Mouse (Mus musculus) neural tube, embryonic 12.5 days (tissue): Measurements from ENCODE around the gene Nfic. TPM values are rescaled to one million over a fixed set of nuclear protein-coding genes. Genes with fewer than 3 reads are reported as not detected.

ENCODE experiments used
- ATAC-seq: fragments of 200-750 bp; cut with Nextera tagmentation; 2 replicates; pipeline ENCODE4 v1.8.0; 2017; ENCODE audit warnings: low read depth, mild to moderate bottlenecking, moderate TSS enrichment, moderate library complexity; ENCODE audit not compliant: low FRiP score
- H3K27ac ChIP-seq: fragments of 300-500 bp; sonication (generic); 2 replicates; pipeline ENCODE4 v1.5.1; 2016
- H3K27me3 ChIP-seq: fragments of 300-500 bp; sonication (generic); replicated peaks from 2 replicates; pipeline ENCODE4 v1.6.1; 2016; ENCODE audit warnings: mild to moderate bottlenecking
- H3K36me3 ChIP-seq: fragments of 300-500 bp; sonication (generic); 2 replicates; pipeline ENCODE4 v1.6.1; 2016; ENCODE audit warnings: mild to moderate bottlenecking
- H3K4me1 ChIP-seq: fragments of 300-500 bp; sonication (generic); 2 replicates; pipeline ENCODE4 v1.6.1; 2016
- H3K4me2 ChIP-seq: fragments of 300-500 bp; sonication (generic); replicated peaks from 2 replicates; pipeline ENCODE4 v1.6.1; 2016; ENCODE audit warnings: mild to moderate bottlenecking
- H3K4me3 ChIP-seq: fragments of 300-500 bp; sonication (generic); 2 replicates; pipeline ENCODE4 v1.5.1; 2016
- H3K9ac ChIP-seq: fragments of 300-500 bp; sonication (generic); 2 replicates; pipeline ENCODE4 v1.6.1; 2016; ENCODE audit warnings: mild to moderate bottlenecking
- H3K9me3 ChIP-seq: fragments of 300-500 bp; sonication (generic); 2 replicates; pipeline ENCODE4 v1.6.1; 2016; ENCODE audit warnings: mild to moderate bottlenecking
- WGBS: fragments of 180-500 bp; shearing (Covaris S2); methylation state at CpG from one replicate; pipeline ENCODE4 v1.1.7; 2016; 5-methylcytosine and 5-hydroxymethylcytosine counted together
- polyA plus RNA-seq: library from polyadenylated mRNA; unstranded; fragments of >200 nt; fragmentation: Nextera tagmentation; extraction: Ambion mirVana; gene quantifications from 2 replicates; pipeline ENCODE4 v1.2.1, GENCODE M21; 2016

The Nfic gene
- polyA plus RNA-seq, 1 experiment from 2014 or later, result 22.2 TPM

DNA sequence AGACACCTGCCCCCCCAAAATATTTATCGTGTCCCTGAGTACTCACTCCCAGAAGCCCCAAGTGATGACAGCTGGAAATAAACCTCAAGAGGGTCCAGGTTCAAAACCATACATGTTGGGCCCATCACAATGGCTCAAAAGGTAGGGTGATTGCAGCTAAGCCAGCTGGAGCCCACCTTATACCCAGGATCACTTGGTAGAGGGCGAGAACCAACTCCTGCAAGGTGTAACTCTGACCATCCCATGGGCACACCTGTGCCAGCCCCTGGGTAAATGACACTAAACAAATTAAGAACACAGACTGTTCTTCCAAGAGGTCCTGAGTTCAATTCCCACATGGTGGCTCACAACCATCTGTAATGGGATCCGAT lies 76.3 kb downstream of the Nfic start:
- no peaks in the 10 kb centered on the region for H3K27me3 ChIP-seq
- H3K36me3 ChIP-seq, result peaks cover 9% of the 10 kb centered on the region
- 57% methylated on average over 3 of the region's 3 CpGs for WGBS
- H3K9ac ChIP-seq, result peak overlapping the region; percentile 49
- H3K4me3 ChIP-seq, result peak overlapping the region; percentile 85
- ATAC-seq, result peak; percentile 9; the same call in 1 of the 2 replicates
- no peaks in the 10 kb centered on the region for H3K9me3 ChIP-seq
- peaks cover 20% of the 10 kb centered on the region for H3K4me1 ChIP-seq
- H3K27ac ChIP-seq, result peak overlapping the region; percentile 53; the same call in 1 of the 2 replicates
- H3K4me2 ChIP-seq, result peak overlapping the region; percentile 84

DNA sequence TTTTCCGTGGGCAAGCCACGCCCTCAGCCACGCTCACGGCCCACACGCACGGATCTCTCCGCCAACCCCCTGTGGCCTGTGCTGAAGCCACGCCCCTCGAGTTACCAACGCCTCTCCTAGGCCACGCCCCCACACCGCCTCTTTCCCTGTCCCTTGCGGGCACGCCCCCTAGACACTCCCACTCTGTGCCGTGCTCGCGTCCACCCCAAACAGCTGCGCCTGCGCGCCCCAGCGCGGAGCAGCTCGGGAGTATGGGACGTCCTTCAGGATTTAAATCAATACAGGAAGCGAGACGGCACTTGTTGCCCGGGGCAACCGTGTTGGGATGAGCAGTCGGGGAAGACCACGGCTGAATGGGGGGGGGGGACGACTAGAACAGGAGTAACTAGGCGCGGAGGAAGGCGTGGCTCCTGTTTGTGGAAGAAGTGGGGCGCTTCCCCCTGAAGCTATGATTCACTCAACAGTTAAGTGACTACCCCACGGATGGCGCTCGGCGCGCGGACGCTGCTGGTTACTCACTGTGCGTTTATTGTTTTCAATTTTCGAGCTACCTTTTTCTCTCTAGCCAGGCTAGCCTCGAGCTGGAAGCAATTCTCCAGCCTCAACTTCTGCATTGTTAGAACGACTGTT lies 76.8 kb downstream of the Nfic start:
- ATAC-seq, result peak; percentile 98
- peak overlapping the region; percentile 84 for H3K4me2 ChIP-seq
- peaks cover 20% of the 10 kb centered on the region for H3K4me1 ChIP-seq
- WGBS, result under 1% methylated on average over 46 of the region's 46 CpGs
- peak overlapping the region; percentile 49 for H3K9ac ChIP-seq
- H3K27ac ChIP-seq, result peak overlapping the region; percentile 53
- H3K36me3 ChIP-seq, result peaks cover 14% of the 10 kb centered on the region
- H3K9me3 ChIP-seq, result no peaks in the 10 kb centered on the region
- H3K4me3 ChIP-seq, result peak overlapping the region; percentile 85
- H3K27me3 ChIP-seq, result no peaks in the 10 kb centered on the region

DNA sequence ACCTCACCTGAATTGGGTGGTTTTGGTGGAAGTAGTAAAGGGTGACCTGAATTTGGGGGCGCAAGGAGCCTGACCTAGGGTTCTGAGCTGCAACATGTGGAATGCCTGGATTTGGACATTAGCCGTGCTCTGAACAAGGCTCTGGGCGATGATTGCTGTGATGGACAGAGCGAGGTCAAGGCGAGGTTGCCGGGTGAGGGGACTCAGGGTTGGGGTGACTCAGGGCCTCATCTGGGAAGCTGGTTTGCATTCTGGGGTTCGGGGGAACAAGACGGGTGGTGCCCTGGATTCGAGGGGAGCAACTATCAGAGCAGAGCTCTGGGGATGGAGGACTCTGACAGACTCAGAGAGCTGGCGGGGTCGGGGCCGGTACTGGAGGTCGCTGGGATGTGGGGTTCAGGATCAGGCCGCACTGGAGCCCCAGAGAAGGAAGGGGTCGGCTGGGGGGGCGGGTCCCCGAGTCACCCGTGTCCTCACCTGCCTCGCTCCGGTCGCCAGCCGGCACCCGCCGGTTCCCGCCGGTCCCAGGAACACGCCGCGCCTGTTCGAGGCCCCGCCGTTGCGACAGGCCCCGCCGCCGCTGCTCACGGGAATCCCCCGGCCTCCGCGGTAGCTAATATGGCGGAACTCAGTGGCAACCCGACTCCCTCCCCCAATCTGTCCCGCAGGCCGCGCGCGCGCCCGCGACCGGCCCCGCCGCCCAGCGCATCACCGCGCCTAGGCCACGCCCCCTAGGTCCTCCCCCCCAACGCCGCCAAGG lies 77.5 kb downstream of the Nfic start, which contains the start of gene Fzr1:
Fzr1 (minus strand) TSS at position 724 of the 760 bp plus-strand sequence.
- Histone ChIP-seq H3K9ac (peak within 1 kb of the TSS; percentile 92), H3K9me3 (no peaks in the 10 kb centered on the region), H3K4me1 (peaks cover 20% of the 10 kb centered on the region), H3K36me3 (peaks cover 21% of the 10 kb centered on the region), H3K4me3 (peak within 1 kb of the TSS; percentile 85), H3K27me3 (0 out of 2 replicates have a peak, but pooled peaks cover 3% of the 10 kb centered on the region), H3K4me2 (peak within 1 kb of the TSS; percentile 84), H3K27ac (peak within 1 kb of the TSS; percentile 53)
- ATAC-seq, result peak; percentile 69
- 2% methylated on average over 49 of the region's 59 CpGs for WGBS

DNA sequence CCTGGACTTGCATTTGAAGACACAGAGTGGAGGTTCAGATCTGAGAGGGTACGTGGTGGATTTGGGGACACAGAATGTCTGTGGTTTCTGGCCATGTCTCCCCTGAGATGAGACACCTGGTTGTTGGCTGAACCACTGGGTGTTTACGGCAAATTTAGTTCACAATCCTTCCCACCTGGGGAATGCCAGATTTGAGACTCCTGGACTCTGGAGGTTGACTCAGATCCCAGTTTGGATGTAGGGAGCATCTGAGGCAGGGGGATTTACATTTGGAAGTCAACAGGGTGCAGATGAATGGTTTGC lies 78.1 kb downstream of the Nfic start:
- no peak for ATAC-seq
- Histone ChIP-seq H3K4me2 (peak overlapping the region; percentile 84), H3K27ac (no peak overlapping the region)

DNA sequence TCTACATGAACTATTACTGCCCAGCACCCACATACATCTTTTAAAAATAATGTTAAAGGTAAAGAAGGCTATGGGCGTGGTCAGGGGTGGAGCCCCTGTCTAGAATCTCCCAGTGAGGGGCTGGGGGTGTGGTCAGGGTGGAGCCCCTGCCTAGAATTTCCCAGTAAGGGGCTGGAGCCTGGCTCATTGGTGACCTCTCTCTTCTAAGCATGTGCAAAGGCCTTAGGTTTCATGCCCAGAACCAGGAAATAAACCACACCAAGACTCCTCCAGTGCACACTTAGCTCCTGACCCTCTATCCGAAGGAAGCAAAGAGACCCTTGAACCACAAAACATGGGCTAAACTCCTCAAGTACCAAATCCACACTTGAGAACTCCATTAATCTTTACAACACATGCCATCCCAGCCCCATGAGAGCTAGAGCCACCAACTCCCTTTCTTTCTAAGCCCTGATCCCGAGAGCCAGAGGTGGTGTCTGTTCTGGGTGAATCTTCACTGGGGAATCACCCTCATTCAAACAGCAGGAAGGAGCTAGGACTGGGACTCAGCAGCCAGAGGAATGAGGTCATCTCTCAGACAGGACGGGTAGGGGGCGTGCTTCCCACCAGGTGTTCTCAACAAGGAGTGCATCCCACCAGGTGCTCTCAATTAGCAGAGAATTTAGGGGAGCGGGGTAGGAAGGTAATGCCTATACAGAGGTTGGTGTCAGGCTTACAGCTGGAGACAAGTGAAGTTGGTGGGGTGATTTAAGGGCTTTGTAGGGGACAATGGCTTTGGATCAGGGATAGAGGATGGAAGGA lies 78.7 kb downstream of the Nfic start:
- peaks cover 20% of the 10 kb centered on the region for H3K4me1 ChIP-seq
- H3K9ac ChIP-seq, result peak overlapping the region; percentile 92
- H3K9me3 ChIP-seq, result no peaks in the 10 kb centered on the region
- 0 out of 2 replicates have a peak, but pooled peaks cover 3% of the 10 kb centered on the region for H3K27me3 ChIP-seq
- H3K36me3 ChIP-seq, result peaks cover 32% of the 10 kb centered on the region
- H3K27ac ChIP-seq, result no peak overlapping the region
- peak overlapping the region; percentile 84 for H3K4me2 ChIP-seq
- peak overlapping the region; percentile 85 for H3K4me3 ChIP-seq
- 42% methylated on average over 6 of the region's 6 CpGs for WGBS
- no peak for ATAC-seq

More for the DNA sequence above, 78.1 kb downstream of the Nfic start:
- Histone ChIP-seq H3K9me3 (no peaks in the 10 kb centered on the region), H3K4me3 (peak overlapping the region; percentile 85), H3K27me3 (0 out of 2 replicates have a peak, but pooled peaks cover 3% of the 10 kb centered on the region), H3K4me1 (peaks cover 20% of the 10 kb centered on the region), H3K36me3 (peaks cover 27% of the 10 kb centered on the region), H3K9ac (peak overlapping the region; percentile 92)
- 67% methylated on average over 2 of the region's 2 CpGs for WGBS

DNA sequence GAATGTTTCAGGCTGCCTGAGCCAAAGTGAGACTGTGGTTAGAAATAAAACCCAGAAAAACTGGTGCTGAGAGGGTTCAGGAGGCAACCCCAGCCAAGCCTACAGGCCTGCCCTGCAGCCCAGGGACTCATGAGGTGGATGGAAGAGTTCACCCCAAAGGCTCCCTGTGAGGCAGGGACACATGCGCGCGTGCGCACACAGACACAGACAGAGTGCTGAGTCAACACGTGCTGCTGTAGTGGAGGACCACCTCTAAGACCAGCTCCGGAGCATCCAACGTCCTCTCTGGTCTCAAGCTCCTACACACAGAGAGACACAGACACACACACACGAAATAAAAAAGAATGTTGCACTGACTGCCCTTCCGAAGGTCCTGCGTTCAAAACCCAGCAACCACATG lies 80.1 kb downstream of the Nfic start:
- Histone ChIP-seq H3K36me3 (peaks cover 47% of the 10 kb centered on the region), H3K9ac (no peak overlapping the region), H3K27ac (no peak overlapping the region), H3K9me3 (no peaks in the 10 kb centered on the region), H3K27me3 (0 out of 2 replicates have a peak, but pooled peaks cover 3% of the 10 kb centered on the region), H3K4me2 (0 out of 2 replicates have a peak overlapping the region, but pooled peaks have one; percentile 3), H3K4me1 (peaks cover 20% of the 10 kb centered on the region), H3K4me3 (no peak overlapping the region)
- 94% methylated on average over 10 of the region's 10 CpGs for WGBS
- ATAC-seq, result no peak

DNA sequence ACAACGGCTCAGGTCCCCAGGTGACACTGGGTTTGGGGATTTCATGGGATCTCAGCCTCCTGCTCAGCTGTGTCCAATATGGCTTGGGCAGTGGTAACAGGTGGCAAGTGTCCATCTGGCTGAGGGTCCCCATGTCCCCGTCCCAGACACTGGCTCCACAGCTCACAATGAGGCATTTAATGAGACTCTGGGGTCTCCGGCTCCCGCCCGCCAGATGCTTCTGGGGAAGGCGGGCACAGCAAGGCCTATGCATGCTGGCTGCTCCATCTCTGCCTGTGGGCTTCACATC lies 88.3 kb downstream of the Nfic start:
- H3K4me1 ChIP-seq, result peaks cover 41% of the 10 kb centered on the region

DNA sequence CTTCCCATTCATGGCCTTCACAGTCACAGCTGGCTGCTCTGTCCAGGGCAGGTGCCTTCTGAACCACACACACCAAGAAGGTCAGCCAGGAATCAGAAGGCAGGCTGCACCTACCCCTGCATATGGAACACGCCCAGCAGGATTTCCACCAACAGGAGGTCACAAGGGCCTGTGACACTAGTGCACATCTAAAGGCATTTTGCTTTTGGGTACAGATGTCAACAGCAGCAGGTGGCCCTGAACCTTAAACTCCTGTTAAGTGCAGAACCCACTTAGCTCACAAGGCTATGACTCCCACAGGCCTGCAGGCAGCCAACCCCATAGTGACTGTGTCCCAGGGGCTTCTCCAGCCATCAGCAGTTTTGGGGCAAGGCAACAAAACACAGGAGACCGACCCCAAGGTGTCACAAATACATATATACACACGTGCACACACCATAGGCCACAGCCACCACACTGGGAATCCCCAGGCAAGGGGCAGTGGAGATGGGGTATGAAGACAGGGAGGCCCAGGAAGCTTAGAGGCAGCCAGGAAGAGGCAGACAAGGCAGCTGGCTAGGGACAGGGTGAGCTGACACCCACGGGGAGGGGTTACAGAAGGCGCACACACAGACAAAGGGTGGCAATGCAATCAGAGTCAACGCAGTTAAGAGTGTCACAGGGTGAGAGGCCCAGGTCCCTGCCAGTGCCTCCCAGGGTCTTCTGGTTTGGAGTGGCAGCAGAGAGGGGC lies 88.8 kb downstream of the Nfic start:
- Histone ChIP-seq H3K4me2 (no peak overlapping the region), H3K4me3 (no peak overlapping the region), H3K36me3 (peaks cover 57% of the 10 kb centered on the region), H3K27ac (no peak overlapping the region), H3K27me3 (peaks cover 25% of the 10 kb centered on the region), H3K9me3 (no peaks in the 10 kb centered on the region), H3K4me1 (peaks cover 41% of the 10 kb centered on the region), H3K9ac (no peak overlapping the region)
- WGBS, result 77% methylated on average over 6 of the region's 6 CpGs
- ATAC-seq, result no peak

More for the DNA sequence above, 88.3 kb downstream of the Nfic start:
- 67% methylated on average over 6 of the region's 6 CpGs for WGBS
- Histone ChIP-seq H3K9ac (no peak overlapping the region), H3K4me3 (no peak overlapping the region), H3K36me3 (peaks cover 62% of the 10 kb centered on the region), H3K9me3 (no peaks in the 10 kb centered on the region), H3K27ac (no peak overlapping the region), H3K4me2 (no peak overlapping the region), H3K27me3 (peaks cover 25% of the 10 kb centered on the region)
- no peak for ATAC-seq

DNA sequence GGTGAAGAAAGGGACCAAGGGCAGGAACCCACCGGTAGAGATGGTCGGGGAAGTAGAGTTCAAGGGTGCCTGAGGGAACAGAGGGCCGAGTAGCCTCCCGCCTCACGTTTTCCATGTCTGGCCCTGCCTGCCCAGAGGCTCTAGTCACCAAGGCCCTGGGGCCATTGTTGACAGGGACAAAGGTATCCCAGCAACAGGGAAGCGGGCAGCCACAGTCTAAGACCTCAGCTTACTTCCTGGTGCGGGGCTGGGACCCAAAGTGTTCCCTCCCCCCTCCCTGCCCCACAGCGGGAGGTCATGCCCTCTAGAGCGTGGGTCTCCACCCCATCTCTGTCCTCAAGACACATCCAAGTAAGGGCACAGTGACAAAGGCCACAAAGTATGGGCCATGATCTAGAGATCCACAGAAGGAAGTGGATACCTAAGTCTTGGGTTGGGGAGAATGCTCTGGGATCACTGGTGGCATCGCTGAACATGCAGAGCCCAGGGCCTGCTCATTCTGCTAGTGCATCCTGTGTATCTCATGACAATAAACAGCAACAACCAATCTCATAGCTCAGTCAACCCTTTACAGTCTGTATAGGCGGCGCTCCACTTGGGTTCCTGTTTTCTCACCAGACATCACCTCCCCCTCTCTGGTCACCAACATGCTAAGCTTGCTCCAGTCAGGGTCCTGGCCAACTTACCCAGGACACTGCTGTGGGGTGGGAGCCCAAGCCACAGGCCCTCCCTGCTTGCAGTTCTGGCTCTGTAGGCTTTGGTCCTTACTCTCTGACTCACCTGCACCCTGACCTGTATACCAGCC lies 89.6 kb downstream of the Nfic start, which contains the start of gene 4930404N11Rik:
4930404N11Rik (minus strand) TSS at position 145 of the 805 bp plus-strand sequence.
- Histone ChIP-seq H3K4me3 (no peak within 1 kb of the TSS), H3K27ac (no peak within 1 kb of the TSS), H3K4me1 (peaks cover 41% of the 10 kb centered on the region), H3K9me3 (no peaks in the 10 kb centered on the region), H3K27me3 (peaks cover 25% of the 10 kb centered on the region), H3K4me2 (peak within 1 kb of the TSS; percentile 57), H3K9ac (no peak within 1 kb of the TSS), H3K36me3 (peaks cover 49% of the 10 kb centered on the region)
- WGBS, result 15% methylated on average over 12 of the region's 12 CpGs
- 0 out of 2 replicates have a peak, but pooled peaks have one; percentile 12 for ATAC-seq

DNA sequence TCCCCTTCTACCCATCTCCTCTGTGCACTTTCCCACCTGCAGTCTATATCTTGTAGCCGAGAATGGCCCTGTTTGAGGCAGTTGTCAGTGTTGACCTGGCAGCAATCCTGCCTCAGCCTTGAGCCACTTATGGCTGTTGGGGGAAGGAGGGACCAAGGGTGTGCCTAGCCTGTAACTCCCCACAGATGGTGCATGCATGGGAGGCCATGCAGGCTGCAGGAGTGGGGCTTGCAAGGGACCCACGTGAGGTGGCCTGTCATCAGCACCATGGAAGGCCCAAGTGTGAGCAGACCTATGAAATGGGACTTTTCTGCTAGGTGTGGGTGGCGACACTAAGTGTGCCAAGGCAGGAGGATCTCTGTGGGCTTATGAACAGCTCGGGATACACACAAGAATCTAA lies 90.4 kb downstream of the Nfic start:
- H3K4me3 ChIP-seq, result no peak overlapping the region
- 38% methylated on average over 4 of the region's 4 CpGs for WGBS
- H3K4me1 ChIP-seq, result peaks cover 42% of the 10 kb centered on the region
- peaks cover 41% of the 10 kb centered on the region for H3K36me3 ChIP-seq
- H3K9me3 ChIP-seq, result no peaks in the 10 kb centered on the region
- peak overlapping the region; percentile 57 for H3K4me2 ChIP-seq
- no peak overlapping the region for H3K9ac ChIP-seq
- ATAC-seq, result no peak
- peaks cover 25% of the 10 kb centered on the region for H3K27me3 ChIP-seq
- no peak overlapping the region for H3K27ac ChIP-seq

DNA sequence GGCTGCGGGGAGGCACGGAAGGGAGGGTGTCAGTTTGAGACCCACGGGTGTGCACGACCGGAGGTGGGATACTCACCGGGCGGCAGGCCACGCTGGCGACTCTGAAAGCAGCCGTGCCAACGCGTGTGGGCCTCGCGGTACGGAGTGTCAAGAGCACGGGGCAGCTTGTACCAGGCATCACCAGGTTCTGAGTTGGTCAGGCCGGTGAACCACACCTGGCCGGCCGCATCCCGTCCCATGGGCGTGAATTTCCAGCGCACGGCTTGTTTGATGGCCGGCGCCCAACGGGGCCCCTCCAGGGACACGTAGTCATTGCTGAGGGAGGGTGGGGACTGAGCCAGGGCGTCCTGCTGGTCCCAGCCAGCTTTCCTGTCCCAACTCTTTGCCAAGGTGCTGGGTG lies 90.8 kb downstream of the Nfic start:
- Histone ChIP-seq H3K4me3 (0 out of 2 replicates have a peak overlapping the region, but pooled peaks have one; percentile 13), H3K4me1 (peaks cover 46% of the 10 kb centered on the region), H3K27me3 (peaks cover 25% of the 10 kb centered on the region), H3K27ac (no peak overlapping the region), H3K4me2 (peak overlapping the region; percentile 57), H3K36me3 (peaks cover 37% of the 10 kb centered on the region), H3K9ac (no peak overlapping the region), H3K9me3 (no peaks in the 10 kb centered on the region)
- 14% methylated on average over 28 of the region's 28 CpGs for WGBS
- no peak for ATAC-seq
